Mouse (Mus musculus) brain, embryonic 14.5 days (tissue): Measurements from ENCODE around the gene Sqstm1.

Experiments
- CTCF ChIP-seq: fragments of 200-500 bp; IDR thresholded peaks from 2 replicates; pipeline ENCODE4 v1.5.1; 2012; ENCODE audit warnings: inconsistent platforms, mild to moderate bottlenecking, moderate library complexity, borderline replicate concordance; ENCODE audit not compliant: insufficient read depth, insufficient read length; ENCODE audit errors: extremely low read depth
- POLR2A ChIP-seq: fragments of 200-500 bp; IDR thresholded peaks from 2 replicates; pipeline ENCODE4 v1.6.1; 2012; ENCODE audit warnings: mild to moderate bottlenecking, inconsistent platforms, borderline replicate concordance; ENCODE audit not compliant: poor library complexity, insufficient read depth, insufficient read length, severe bottlenecking; ENCODE audit errors: extremely low read depth

- no peak for TF ChIP-seq POLR2A
- no peak for TF ChIP-seq CTCF
Observed at GRCm38 (mm10) chr11:50194793-50195192, 15.8 kb downstream of the Sqstm1 start.
